Mouse (Mus musculus) forebrain, embryonic 15.5 days (tissue): Measurements from ENCODE around the gene S1pr5. TPM values are rescaled to one million over a fixed set of nuclear protein-coding genes. Genes with fewer than 3 reads are reported as not detected.

Source experiments
- ATAC-seq: fragments of 200-750 bp; cut with Nextera tagmentation; replicated peaks from 2 replicates; pipeline ENCODE4 v1.8.0; 2017; ENCODE audit warnings: mild to moderate bottlenecking, moderate TSS enrichment, moderate library complexity
- H3K27ac ChIP-seq: fragments of 300-500 bp; sonication (generic); replicated peaks from 2 replicates; pipeline ENCODE4 v1.5.1; 2015; ENCODE audit warnings: mild to moderate bottlenecking, inconsistent platforms
- H3K27me3 ChIP-seq: fragments of 300-500 bp; sonication (generic); 2 replicates; pipeline ENCODE4 v1.6.1; 2015; ENCODE audit warnings: inconsistent platforms
- H3K36me3 ChIP-seq: fragments of 300-500 bp; sonication (generic); 2 replicates; pipeline ENCODE4 v1.6.1; 2015; ENCODE audit warnings: mild to moderate bottlenecking, inconsistent platforms
- H3K4me1 ChIP-seq: fragments of 300-500 bp; sonication (generic); 2 replicates; pipeline ENCODE4 v1.6.1; 2015; ENCODE audit warnings: inconsistent platforms
- H3K4me2 ChIP-seq: fragments of 300-500 bp; sonication (generic); replicated peaks from 2 replicates; pipeline ENCODE4 v1.6.1; 2015; ENCODE audit warnings: mild to moderate bottlenecking, inconsistent platforms
- H3K4me3 ChIP-seq: fragments of 300-500 bp; sonication (generic); 2 replicates; pipeline ENCODE4 v1.5.1; 2015; ENCODE audit warnings: mild to moderate bottlenecking, inconsistent platforms
- H3K9ac ChIP-seq: fragments of 300-500 bp; sonication (generic); replicated peaks from 2 replicates; pipeline ENCODE4 v1.6.1; 2015; ENCODE audit warnings: mild to moderate bottlenecking, inconsistent platforms
- H3K9me3 ChIP-seq: fragments of 300-500 bp; sonication (generic); 2 replicates; pipeline ENCODE4 v1.6.1; 2016; ENCODE audit warnings: inconsistent platforms
- WGBS: fragments of 180-500 bp; shearing (Covaris S2); methylation state at CpG from one replicate; pipeline ENCODE4 v1.1.7; 2015; ENCODE audit warnings: mixed read lengths; 5-methylcytosine and 5-hydroxymethylcytosine counted together
- polyA plus RNA-seq: library from polyadenylated mRNA; unstranded; fragments of >200 nt; fragmentation: Nextera tagmentation; extraction: Ambion mirVana; gene quantifications from 2 replicates; pipeline ENCODE4 v1.2.1, GENCODE M21; 2015

S1pr5 gene
- polyA plus RNA-seq, 1 experiment from 2014 or later, result 1.6 TPM

DNA sequence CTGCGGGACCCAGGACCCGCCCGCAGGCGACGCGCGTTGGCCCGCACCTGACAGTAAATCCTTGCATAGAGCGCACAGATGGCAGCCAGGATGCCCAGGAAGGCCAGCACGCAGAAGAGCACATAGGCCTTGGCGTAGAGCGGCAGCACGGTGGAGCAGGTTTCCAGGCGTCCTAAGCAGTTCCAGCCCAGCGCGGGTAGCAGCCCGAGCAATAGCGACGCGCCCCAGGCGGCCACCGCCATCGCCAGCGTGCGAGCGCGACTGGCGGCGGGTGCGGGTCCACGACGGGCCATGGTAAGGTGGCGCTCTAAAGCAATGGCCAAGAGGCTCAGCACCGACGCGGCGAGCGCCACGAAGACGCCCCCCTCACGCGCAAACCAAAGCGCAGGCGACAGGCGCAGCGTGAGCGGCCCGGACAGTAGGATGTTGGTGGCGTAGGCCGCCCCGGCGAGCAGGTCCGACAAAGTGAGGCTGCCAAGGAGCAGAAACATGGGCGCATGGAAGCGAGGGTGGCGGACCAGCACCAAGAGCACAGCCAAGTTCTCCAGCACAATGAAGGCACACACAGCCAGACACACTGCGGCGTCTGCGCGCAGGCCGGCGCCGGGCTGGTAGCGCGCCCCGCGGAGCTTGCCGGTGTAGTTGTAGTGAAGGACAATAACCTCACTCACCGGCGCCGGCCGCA is 3.7 kb downstream of the S1pr5 start:
- peak overlapping the region; percentile 46 for H3K9ac ChIP-seq
- H3K9me3 ChIP-seq, result no peaks in the 10 kb centered on the region
- no peak overlapping the region for H3K27ac ChIP-seq
- H3K4me2 ChIP-seq, result peak overlapping the region; percentile 82
- H3K4me1 ChIP-seq, result peaks cover 21% of the 10 kb centered on the region
- peak overlapping the region; percentile 46 for H3K4me3 ChIP-seq
- H3K27me3 ChIP-seq, result peaks cover 67% of the 10 kb centered on the region
- no peaks in the 10 kb centered on the region for H3K36me3 ChIP-seq
- WGBS, result under 1% methylated on average over 72 of the region's 72 CpGs
- peak; percentile 55 for ATAC-seq

- no peak overlapping the region for H3K27ac ChIP-seq
- peaks cover 24% of the 10 kb centered on the region for H3K4me1 ChIP-seq
- H3K36me3 ChIP-seq, result no peaks in the 10 kb centered on the region
- ATAC-seq, result 0 out of 2 replicates have a peak, but pooled peaks have one; percentile 11
- peaks cover 61% of the 10 kb centered on the region for H3K27me3 ChIP-seq
- 3% methylated on average over 42 of the region's 42 CpGs for whole genome bisulfite sequencing
- H3K9ac ChIP-seq, result peak overlapping the region; percentile 46
- peak overlapping the region; percentile 82 for H3K4me2 ChIP-seq
- no peaks in the 10 kb centered on the region for H3K9me3 ChIP-seq
- H3K4me3 ChIP-seq, result peak overlapping the region; percentile 46
These were observed 4.3 kb downstream of the S1pr5 start for GRCm38 (mm10) chr9:21243826-21244427.

GRCm38 (mm10) chr9:21241343-21241742 is 6.9 kb downstream of the S1pr5 start:
- H3K27me3 ChIP-seq, result peaks cover 39% of the 10 kb centered on the region
- H3K36me3 ChIP-seq, result no peaks in the 10 kb centered on the region
- H3K9ac ChIP-seq, result no peak overlapping the region
- no peak overlapping the region for H3K4me2 ChIP-seq
- 2% methylated on average over 11 of the region's 11 CpGs for WGBS
- no peak overlapping the region for H3K4me3 ChIP-seq
- H3K27ac ChIP-seq, result no peak overlapping the region
- no peak for ATAC-seq
- H3K9me3 ChIP-seq, result no peaks in the 10 kb centered on the region
- peaks cover 39% of the 10 kb centered on the region for H3K4me1 ChIP-seq

GRCm38 (mm10) chr9:21239465-21239848 is 8.8 kb downstream of the S1pr5 start:
- Histone ChIP-seq H3K4me3 (peak overlapping the region; percentile 96), H3K4me1 (peaks cover 30% of the 10 kb centered on the region), H3K4me2 (peak overlapping the region; percentile 60), H3K9ac (peak overlapping the region; percentile 94), H3K36me3 (0 out of 2 replicates have a peak, but pooled peaks cover 4% of the 10 kb centered on the region), H3K27ac (0 out of 2 replicates have a peak overlapping the region, but pooled peaks have one; percentile 86), H3K9me3 (no peaks in the 10 kb centered on the region), H3K27me3 (peaks cover 20% of the 10 kb centered on the region)
- WGBS, result 31% methylated on average over 4 of the region's 4 CpGs
- ATAC-seq, result no peak

- Histone ChIP-seq H3K9ac (peak within 1 kb of the TSS; percentile 94), H3K9me3 (no peaks in the 10 kb centered on the region), H3K4me1 (peaks cover 25% of the 10 kb centered on the region), H3K27me3 (peaks cover 14% of the 10 kb centered on the region; the same call in 1 of the 2 replicates), H3K4me3 (peak within 1 kb of the TSS; percentile 96), H3K36me3 (0 out of 2 replicates have a peak, but pooled peaks cover 4% of the 10 kb centered on the region), H3K4me2 (peak within 1 kb of the TSS; percentile 60), H3K27ac (peak within 1 kb of the TSS; percentile 86)
- ATAC-seq, result peak; percentile 87
- under 1% methylated on average over 74 of the region's 90 CpGs for WGBS
These were observed 9.3 kb downstream of the S1pr5 start, which contains the start of gene Keap1 for GRCm38 (mm10) chr9:21238733-21239464. TSS of gene Keap1 (minus strand) at chr9:21239361.

DNA sequence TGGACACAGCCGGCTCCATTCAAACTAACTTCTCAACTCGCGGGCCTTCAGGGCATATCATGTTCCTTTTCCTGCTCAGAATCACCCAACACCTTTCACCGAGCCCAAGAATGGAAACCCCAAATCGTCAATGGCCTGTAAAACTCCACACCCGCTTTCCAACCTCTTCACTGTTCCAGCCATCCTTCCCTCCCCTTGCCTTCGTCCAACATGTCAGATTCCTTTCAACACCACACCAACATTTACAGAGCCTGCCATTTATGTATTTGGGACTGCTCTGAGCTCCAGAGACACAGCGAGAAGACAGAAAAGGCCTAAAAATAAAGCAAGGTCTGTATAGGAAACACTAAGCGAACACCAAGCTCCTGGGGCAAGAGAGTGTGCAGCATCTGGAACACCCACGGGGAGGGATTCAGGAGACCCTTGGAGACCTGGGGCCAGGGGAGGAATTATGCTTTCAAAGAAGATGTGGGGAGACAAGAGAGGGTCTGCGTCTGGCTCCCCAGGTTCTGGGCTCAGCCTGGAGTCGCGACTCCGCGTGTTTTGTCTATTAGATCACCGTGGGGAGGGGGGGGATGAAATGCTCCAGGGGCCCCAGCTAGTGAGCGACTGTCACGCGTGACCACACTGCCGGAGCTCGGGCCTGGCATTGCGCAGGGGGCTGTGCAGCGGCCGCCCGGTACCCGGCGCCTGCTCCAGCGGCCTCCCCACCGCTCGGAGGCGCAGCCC is 10.1 kb downstream of the S1pr5 start:
- under 1% methylated on average over 31 of the region's 31 CpGs for WGBS
- peak; percentile 12; the same call in 1 of the 2 replicates for ATAC-seq
- Histone ChIP-seq H3K4me2 (peak overlapping the region; percentile 60), H3K9ac (peak overlapping the region; percentile 94), H3K4me1 (peaks cover 22% of the 10 kb centered on the region), H3K27ac (peak overlapping the region; percentile 86), H3K9me3 (no peaks in the 10 kb centered on the region), H3K4me3 (peak overlapping the region; percentile 96), H3K36me3 (peaks cover 11% of the 10 kb centered on the region; the same call in 1 of the 2 replicates), H3K27me3 (peaks cover 7% of the 10 kb centered on the region; the same call in 1 of the 2 replicates)

DNA sequence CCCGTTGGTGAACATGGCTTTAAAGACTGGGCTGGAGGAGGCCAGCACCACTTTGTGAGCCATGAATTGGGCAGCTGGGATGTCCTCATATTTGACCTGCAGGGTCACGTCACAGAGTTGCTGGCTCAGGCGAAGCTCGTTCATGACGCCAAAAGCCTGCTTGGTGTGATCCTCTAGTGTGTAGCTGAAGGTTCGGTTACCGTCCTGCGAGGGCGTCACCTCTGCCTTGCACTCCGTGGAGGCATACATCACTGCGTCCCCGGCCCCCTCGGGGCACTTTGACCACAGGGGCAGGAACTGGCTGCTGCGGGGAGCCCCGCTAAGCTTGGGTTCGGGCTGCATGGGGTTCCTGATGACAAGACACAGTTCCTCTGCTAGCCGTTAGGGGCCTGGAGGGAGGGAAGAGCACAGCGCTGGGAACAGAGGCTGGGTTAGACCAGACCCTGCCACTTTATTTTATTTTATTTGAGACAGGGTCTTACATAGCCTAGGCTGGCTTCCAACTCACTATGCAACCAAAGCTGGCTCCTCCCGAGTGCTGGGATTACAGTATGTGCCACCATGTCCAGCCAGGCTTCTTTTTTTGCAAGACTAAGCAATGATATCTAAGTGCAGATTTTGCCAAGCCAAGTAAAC is 10.8 kb downstream of the S1pr5 start:
- H3K27me3 ChIP-seq, result 0 out of 2 replicates have a peak, but pooled peaks cover under 1% of the 10 kb centered on the region
- no peaks in the 10 kb centered on the region for H3K9me3 ChIP-seq
- H3K4me3 ChIP-seq, result peak overlapping the region; percentile 96
- H3K9ac ChIP-seq, result peak overlapping the region; percentile 94
- peak overlapping the region; percentile 86 for H3K27ac ChIP-seq
- ATAC-seq, result 0 out of 2 replicates have a peak, but pooled peaks have one; percentile 33
- peak overlapping the region; percentile 60 for H3K4me2 ChIP-seq
- H3K36me3 ChIP-seq, result peaks cover 18% of the 10 kb centered on the region; the same call in 1 of the 2 replicates
- WGBS, result 21% methylated on average over 19 of the region's 19 CpGs
- H3K4me1 ChIP-seq, result peaks cover 22% of the 10 kb centered on the region

GRCm38 (mm10) chr9:21236991-21237367 is 11.3 kb downstream of the S1pr5 start:
- no peaks in the 10 kb centered on the region for H3K9me3 ChIP-seq
- WGBS, result 83% methylated on average over 25 of the region's 25 CpGs
- peak overlapping the region; percentile 94; the same call in 1 of the 2 replicates for H3K9ac ChIP-seq
- ATAC-seq, result no peak
- no peak overlapping the region for H3K27ac ChIP-seq
- peak overlapping the region; percentile 60 for H3K4me2 ChIP-seq
- H3K4me1 ChIP-seq, result peaks cover 22% of the 10 kb centered on the region
- peak overlapping the region; percentile 96; the same call in 1 of the 2 replicates for H3K4me3 ChIP-seq
- no peaks in the 10 kb centered on the region for H3K27me3 ChIP-seq
- H3K36me3 ChIP-seq, result peaks cover 18% of the 10 kb centered on the region; the same call in 1 of the 2 replicates

DNA sequence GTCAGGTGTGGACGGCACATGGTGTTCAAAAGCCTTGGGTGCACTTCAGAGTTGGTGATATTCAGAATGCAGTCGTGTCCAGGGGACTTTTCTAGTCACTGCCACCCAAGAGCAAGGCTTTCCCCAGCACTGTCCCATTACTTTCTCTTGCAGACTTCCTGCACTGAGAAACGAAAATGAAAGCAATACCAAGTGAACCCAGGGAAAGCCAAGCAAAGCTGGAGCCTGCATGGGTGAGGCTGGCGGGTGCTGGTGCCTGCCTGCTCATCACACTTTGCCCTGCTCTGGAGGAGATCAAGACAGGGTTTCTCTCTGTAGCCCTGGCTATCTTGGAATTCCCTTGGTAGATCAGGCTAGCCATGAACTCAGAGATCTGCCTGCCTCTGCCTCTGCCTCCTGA is 12.9 kb downstream of the S1pr5 start:
- Histone ChIP-seq H3K9ac (no peak overlapping the region), H3K36me3 (peaks cover 24% of the 10 kb centered on the region; the same call in 1 of the 2 replicates), H3K4me1 (peaks cover 22% of the 10 kb centered on the region), H3K4me2 (no peak overlapping the region), H3K9me3 (no peaks in the 10 kb centered on the region), H3K27me3 (no peaks in the 10 kb centered on the region), H3K27ac (no peak overlapping the region), H3K4me3 (no peak overlapping the region)
- 85% methylated on average over 4 of the region's 4 CpGs for WGBS
- no peak for ATAC-seq

GRCm38 (mm10) chr9:21233805-21234204 is 14.4 kb downstream of the S1pr5 start:
- WGBS, result 87% methylated on average over 28 of the region's 28 CpGs

GRCm38 (mm10) chr9:21233366-21233765 is 14.9 kb downstream of the S1pr5 start:
- no peak overlapping the region for H3K27ac ChIP-seq
- no peak overlapping the region for H3K9ac ChIP-seq
- no peaks in the 10 kb centered on the region for H3K9me3 ChIP-seq
- H3K4me1 ChIP-seq, result peaks cover 18% of the 10 kb centered on the region
- H3K4me3 ChIP-seq, result no peak overlapping the region
- H3K27me3 ChIP-seq, result no peaks in the 10 kb centered on the region
- H3K4me2 ChIP-seq, result no peak overlapping the region
- 88% methylated on average over 29 of the region's 29 CpGs for WGBS
- ATAC-seq, result no peak
- H3K36me3 ChIP-seq, result peaks cover 39% of the 10 kb centered on the region; the same call in 1 of the 2 replicates

More at GRCm38 (mm10) chr9:21233805-21234204, 14.4 kb downstream of the S1pr5 start:
- Histone ChIP-seq H3K9ac (no peak overlapping the region), H3K9me3 (no peaks in the 10 kb centered on the region), H3K27ac (no peak overlapping the region), H3K27me3 (no peaks in the 10 kb centered on the region), H3K4me3 (no peak overlapping the region), H3K4me2 (no peak overlapping the region), H3K36me3 (peaks cover 39% of the 10 kb centered on the region; the same call in 1 of the 2 replicates), H3K4me1 (peaks cover 18% of the 10 kb centered on the region)
- no peak for ATAC-seq
